Mouse (Mus musculus): ENCODE data around the gene Egfl7.

DNA sequence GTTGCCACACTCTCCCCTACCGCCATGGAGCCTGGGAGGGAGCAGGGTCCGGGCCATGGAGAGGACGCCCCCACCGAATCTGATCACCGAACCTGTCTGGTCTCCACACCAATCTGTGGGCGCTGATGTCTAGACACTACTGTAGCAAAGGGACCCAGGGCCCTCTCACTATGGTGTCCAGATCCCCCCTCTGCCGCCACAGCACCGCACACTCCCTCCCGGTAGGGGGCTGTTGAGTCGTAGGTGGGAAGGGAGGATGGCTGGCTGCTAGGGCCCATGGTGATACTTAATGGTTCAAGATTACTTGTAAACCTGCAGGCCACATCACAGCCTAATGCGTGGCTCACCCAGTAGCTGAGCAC, 7.2 kb downstream of the Egfl7 start:
- TF ChIP-seq CTCF (IDR thresholded peaks at IDR 0.05; ENCODE audit: borderline replicate concordance, control insufficient read depth, extremely low read depth, insufficient read depth, low read length, poor library complexity) = no peak
- TF ChIP-seq POLR2A (IDR thresholded peaks at IDR 0.05; ENCODE audit: control insufficient read depth, extremely low read depth, insufficient read depth, low read length, poor library complexity) = 0 out of 2 replicates have a peak, but pooled peaks have one; percentile 23

All from thymus, adult 2 months (tissue).